Mouse (Mus musculus) intestine, postnatal 0 days (tissue): ENCODE results near the gene Zfp748. TPM values are rescaled to one million over a fixed set of nuclear protein-coding genes. Genes with fewer than 3 reads are reported as not detected.
A peak's percentile ranks its signal among the peaks of the same experiment; 100 is the strongest.

ENCODE experiments used
- ATAC-seq: fragments of 200-750 bp; cut with Nextera tagmentation; 2 replicates; pipeline ENCODE4 v1.8.0; 2017; ENCODE audit warnings: mild to moderate bottlenecking, moderate TSS enrichment, moderate library complexity
- H3K27ac ChIP-seq: fragments of 300-500 bp; sonication (generic); 2 replicates; pipeline ENCODE4 v1.5.1; 2014; ENCODE audit warnings: mild to moderate bottlenecking, low read depth, low read length, moderate library complexity
- H3K27me3 ChIP-seq: fragments of 300-500 bp; sonication (generic); replicated peaks from 2 replicates; pipeline ENCODE4 v1.6.1; 2014; ENCODE audit warnings: low read length, mixed read lengths; ENCODE audit not compliant: control insufficient read depth, insufficient read depth
- H3K36me3 ChIP-seq: fragments of 300-500 bp; sonication (generic); 2 replicates; pipeline ENCODE4 v1.6.1; 2014; ENCODE audit warnings: mild to moderate bottlenecking, moderate library complexity; ENCODE audit not compliant: control insufficient read depth, insufficient read depth
- H3K4me1 ChIP-seq: fragments of 300-500 bp; sonication (generic); replicated peaks from 2 replicates; pipeline ENCODE4 v1.6.1; 2014; ENCODE audit warnings: antibody characterized with exemption, low read length, mixed read lengths; ENCODE audit not compliant: control insufficient read depth, insufficient read depth
- H3K4me2 ChIP-seq: fragments of 300-500 bp; sonication (generic); replicated peaks from 2 replicates; pipeline ENCODE4 v1.6.1; 2014; ENCODE audit warnings: low read depth, mild to moderate bottlenecking, moderate library complexity
- H3K4me3 ChIP-seq: fragments of 300-500 bp; sonication (generic); 2 replicates; pipeline ENCODE4 v1.5.1; 2014; ENCODE audit warnings: low read depth, low read length
- H3K9ac ChIP-seq: fragments of 300-500 bp; sonication (generic); 2 replicates; pipeline ENCODE4 v1.6.1; 2014; ENCODE audit warnings: mild to moderate bottlenecking, low read depth, low read length
- H3K9me3 ChIP-seq: fragments of 300-500 bp; sonication (generic); 2 replicates; pipeline ENCODE4 v1.6.1; 2016; ENCODE audit warnings: mixed run types; ENCODE audit not compliant: control insufficient read depth
- CTCF ChIP-seq: sonication (generic); IDR thresholded peaks from 2 replicates; pipeline ENCODE4 v1.5.1; 2016; ENCODE audit warnings: low read depth, mild to moderate bottlenecking, control low read depth, antibody characterized with exemption, moderate library complexity
- WGBS: fragments of 180-500 bp; shearing (Covaris S2); extraction: QIAGEN DNeasy Blood & Tissue Kit; methylation state at CpG from one replicate; pipeline ENCODE4 v1.1.7; 2014; 5-methylcytosine and 5-hydroxymethylcytosine counted together
- polyA plus RNA-seq: library from polyadenylated mRNA; unstranded; fragments of >200 nt; fragmentation: Nextera tagmentation; extraction: Ambion mirVana; gene quantifications from 2 replicates; pipeline ENCODE4 v1.2.1, GENCODE M21; 2015

The Zfp748 gene
- polyA plus RNA-seq, result 2.9 and 3.7 TPM in 2 replicates

DNA sequence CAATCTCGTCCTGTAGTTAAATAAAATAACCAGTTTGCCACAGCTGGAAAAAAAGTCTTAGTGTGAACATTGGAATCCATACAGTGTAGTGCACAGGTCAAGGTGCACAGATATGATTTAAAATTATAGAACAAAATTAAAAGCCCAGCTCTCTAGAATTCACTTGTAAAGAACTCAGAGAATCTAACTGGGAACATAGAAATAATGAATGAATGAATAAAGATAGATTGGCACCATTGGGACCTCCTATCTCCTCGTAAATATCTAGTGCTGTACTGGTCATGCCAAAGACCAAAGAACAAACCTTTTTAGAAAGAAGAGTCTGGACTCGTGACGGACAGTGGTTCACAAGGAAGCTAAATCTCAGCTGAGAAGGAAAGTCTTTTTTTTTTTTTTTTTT, at the start of gene Zfp748:
Zfp748 (minus strand) TSS at position 101 of the 400 bp plus-strand sequence.
- peaks cover 9% of the 10 kb centered on the region for H3K4me1 ChIP-seq
- H3K9ac ChIP-seq, result peak within 1 kb of the TSS; percentile 88
- no peaks in the 10 kb centered on the region for H3K27me3 ChIP-seq
- no peak for ATAC-seq
- H3K9me3 ChIP-seq, result no peaks in the 10 kb centered on the region
- peak within 1 kb of the TSS; percentile 93 for H3K27ac ChIP-seq
- WGBS, result 77% methylated on average over 4 of the region's 4 CpGs
- H3K36me3 ChIP-seq, result no peaks in the 10 kb centered on the region
- no peak for TF ChIP-seq CTCF
- peak within 1 kb of the TSS; percentile 89 for H3K4me3 ChIP-seq
- H3K4me2 ChIP-seq, result peak within 1 kb of the TSS; percentile 73

DNA sequence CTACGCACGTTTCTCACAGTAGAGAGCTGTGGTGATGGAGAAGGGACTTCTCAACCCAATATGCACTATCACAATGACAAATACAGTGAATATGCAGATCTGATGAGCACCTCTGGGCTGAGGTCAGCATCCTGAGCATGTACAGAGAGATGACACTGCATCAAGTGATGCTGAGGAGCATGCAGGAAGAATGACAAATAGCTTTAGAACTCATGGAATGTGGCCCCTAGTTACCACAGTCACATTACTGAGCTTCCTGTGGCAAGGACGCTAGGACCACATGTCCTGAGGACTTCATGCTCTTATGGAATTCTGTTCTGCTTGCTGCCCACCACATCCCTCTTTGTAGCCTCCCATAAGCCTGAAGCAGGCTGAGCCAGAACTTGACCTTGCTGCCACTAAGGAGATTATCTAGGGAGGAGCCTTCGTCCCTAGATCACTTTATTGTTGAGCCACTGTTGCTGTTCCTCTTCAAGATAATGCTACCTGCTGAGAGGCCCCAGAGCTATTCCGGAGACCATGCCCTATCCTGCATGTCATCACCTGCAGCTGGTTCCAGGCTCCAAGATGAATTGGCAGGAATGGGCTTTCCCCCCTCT, 19.1 kb upstream of the Zfp748 start:
- Histone ChIP-seq H3K27me3 (no peaks in the 10 kb centered on the region), H3K9me3 (no peaks in the 10 kb centered on the region), H3K9ac (no peak overlapping the region), H3K4me1 (no peaks in the 10 kb centered on the region), H3K4me2 (no peak overlapping the region), H3K4me3 (no peak overlapping the region), H3K36me3 (no peaks in the 10 kb centered on the region), H3K27ac (no peak overlapping the region)
- WGBS, result 69% methylated on average over 5 of the region's 5 CpGs
- no peak for TF ChIP-seq CTCF
- ATAC-seq, result no peak

DNA sequence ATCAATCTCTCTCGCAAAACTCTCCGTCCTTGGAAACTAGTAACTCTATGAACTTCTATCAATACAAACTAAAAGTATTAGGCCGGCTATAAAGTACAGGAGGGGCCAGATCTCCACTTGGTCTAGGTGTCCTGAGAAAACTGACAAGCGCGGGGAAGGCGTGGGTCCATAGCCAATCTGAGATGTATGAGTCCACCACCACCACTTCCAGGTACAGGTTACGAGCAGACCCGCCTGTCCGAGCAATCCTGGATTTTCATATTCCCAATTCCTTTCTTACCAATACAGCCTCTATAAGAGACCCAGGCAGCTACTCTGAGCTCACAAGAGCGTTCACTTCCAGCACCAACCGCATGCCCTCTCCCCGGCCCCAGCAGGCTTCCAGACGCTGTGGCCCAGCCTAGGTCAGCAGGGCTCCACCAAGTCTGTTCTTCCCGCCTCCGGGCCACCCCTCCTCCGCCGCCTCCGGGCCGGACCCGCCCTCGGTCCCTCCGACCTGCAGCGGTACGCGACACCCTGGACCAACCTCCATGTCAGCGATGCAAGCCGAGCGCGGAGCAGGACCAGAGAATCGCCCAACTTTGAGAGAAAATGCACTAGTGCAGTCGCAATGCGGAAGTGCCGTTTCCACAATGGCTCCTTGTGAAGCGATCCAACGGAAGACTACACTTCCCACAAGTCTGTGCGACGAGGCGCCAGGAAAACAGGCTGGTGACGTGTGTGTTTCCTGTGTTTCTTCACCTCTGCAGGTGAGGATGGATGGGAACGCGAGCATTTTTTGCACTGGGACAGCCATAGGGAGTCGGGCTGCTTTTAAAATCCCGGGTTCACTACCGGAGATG, 904 bp downstream of the Zfp748 start:
- Histone ChIP-seq H3K4me3 (peak overlapping the region; percentile 89), H3K27me3 (no peaks in the 10 kb centered on the region), H3K4me2 (peak overlapping the region; percentile 73), H3K36me3 (no peaks in the 10 kb centered on the region), H3K9ac (peak overlapping the region; percentile 88), H3K9me3 (no peaks in the 10 kb centered on the region), H3K27ac (peak overlapping the region; percentile 93), H3K4me1 (peaks cover 9% of the 10 kb centered on the region)
- WGBS, result under 1% methylated on average over 44 of the region's 44 CpGs
- no peak for TF ChIP-seq CTCF
- peak; percentile 100 for ATAC-seq

DNA sequence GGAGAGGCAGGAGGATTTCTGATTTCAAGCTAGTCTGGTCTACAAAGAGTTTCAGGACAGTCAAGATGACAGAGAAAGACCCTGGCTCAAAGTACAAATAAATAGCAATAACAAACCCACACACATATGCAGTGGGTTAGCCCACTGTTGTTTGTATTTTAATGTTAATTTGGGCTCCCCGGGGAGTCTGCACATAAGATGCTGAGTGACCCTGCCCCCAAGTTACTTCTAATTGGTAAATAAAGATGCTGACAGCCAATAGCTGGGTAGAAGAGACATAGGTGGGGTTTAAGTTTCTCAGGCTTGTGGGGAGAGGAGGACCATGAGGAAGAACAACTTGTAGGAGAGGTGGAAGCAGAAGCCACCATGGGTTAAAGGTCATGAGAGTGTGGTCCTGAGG, 7.7 kb downstream of the Zfp748 start:
- WGBS, result 90% methylated on average over 1 of the region's 1 CpGs
- no peak for ATAC-seq

DNA sequence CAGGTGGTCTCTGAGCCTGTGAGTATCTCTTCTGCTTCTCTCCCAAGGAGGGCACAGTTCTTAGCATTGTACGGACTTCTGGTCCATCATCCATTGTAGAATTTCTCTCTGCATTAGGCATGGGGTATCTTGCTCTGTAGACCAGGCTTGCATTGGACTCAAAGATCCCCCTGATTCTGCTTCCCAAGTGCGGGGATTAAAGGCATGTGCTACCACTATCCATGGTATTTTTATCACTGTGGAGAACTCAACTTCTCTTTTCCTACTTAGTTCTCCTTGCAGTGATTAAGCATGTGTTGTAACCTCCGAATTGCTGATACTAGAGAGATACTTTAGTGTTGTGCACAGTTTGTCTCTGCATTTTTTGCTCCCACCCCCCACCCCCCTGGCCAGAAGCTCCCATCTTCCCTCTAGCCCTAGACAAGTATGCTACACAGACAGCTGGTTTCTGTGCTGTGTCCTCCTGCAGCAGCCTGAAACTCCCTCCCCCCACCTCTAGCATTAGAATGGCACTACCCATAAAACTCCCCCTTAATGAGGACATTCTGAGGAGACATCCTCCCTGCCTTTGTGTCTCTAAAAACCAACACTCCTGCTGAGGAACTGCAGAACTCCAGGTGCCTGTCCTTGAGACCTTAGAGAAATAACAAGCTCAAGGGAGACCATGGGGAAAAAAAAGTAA, 26.4 kb downstream of the Zfp748 start:
- 75% methylated on average over 3 of the region's 3 CpGs for WGBS
- Histone ChIP-seq H3K9ac (no peak overlapping the region), H3K4me3 (no peak overlapping the region)

More for the DNA sequence above, 7.7 kb downstream of the Zfp748 start:
- Histone ChIP-seq H3K9me3 (no peaks in the 10 kb centered on the region), H3K4me1 (no peaks in the 10 kb centered on the region), H3K27ac (no peak overlapping the region), H3K4me2 (no peak overlapping the region), H3K27me3 (no peaks in the 10 kb centered on the region), H3K36me3 (peaks cover 25% of the 10 kb centered on the region), H3K4me3 (no peak overlapping the region), H3K9ac (no peak overlapping the region)
- TF ChIP-seq CTCF, result no peak

More for the DNA sequence above, 26.4 kb downstream of the Zfp748 start:
- peaks cover 7% of the 10 kb centered on the region for H3K4me1 ChIP-seq
- no peak for TF ChIP-seq CTCF
- no peak overlapping the region for H3K27ac ChIP-seq
- H3K9me3 ChIP-seq, result no peaks in the 10 kb centered on the region
- no peak for ATAC-seq
- no peaks in the 10 kb centered on the region for H3K27me3 ChIP-seq
- no peak overlapping the region for H3K4me2 ChIP-seq
- H3K36me3 ChIP-seq, result no peaks in the 10 kb centered on the region
